Mouse (Mus musculus) kidney, adult 2 months (tissue): ENCODE results near the gene Zfp667. TPM values are rescaled to one million over a fixed set of nuclear protein-coding genes. Genes with fewer than 3 reads are reported as not detected.
"Not testable (repeated sequence)": the region's sequence is repeated elsewhere in the genome, so short reads cannot be mapped to it uniquely, and the experiment has no call there.

Experiments used
- DNase-seq: peaks from one replicate; pipeline ENCODE4 v3.0.0; 2021
- H3K27ac ChIP-seq: fragments of 200-500 bp; 2 replicates; pipeline ENCODE4 v1.5.1; 2012; ENCODE audit warnings: low read depth, low read length, control low read depth, inconsistent platforms; ENCODE audit not compliant: insufficient read depth
- H3K27me3 ChIP-seq: fragments of 200-500 bp; replicated peaks from 2 replicates; pipeline ENCODE4 v1.6.1; 2012; ENCODE audit warnings: mild to moderate bottlenecking, moderate library complexity, low read length, inconsistent platforms; ENCODE audit not compliant: control insufficient read depth, insufficient read depth
- H3K36me3 ChIP-seq: fragments of 200-500 bp; 2 replicates; pipeline ENCODE4 v1.6.1; 2012; ENCODE audit warnings: mild to moderate bottlenecking, moderate library complexity, low read length, inconsistent platforms; ENCODE audit not compliant: control insufficient read depth, insufficient read depth
- H3K4me1 ChIP-seq: fragments of 200-500 bp; 2 replicates; pipeline ENCODE4 v1.6.1; 2011; ENCODE audit warnings: low read length; ENCODE audit not compliant: control insufficient read depth, insufficient read depth
- H3K4me3 ChIP-seq: fragments of 200-500 bp; 2 replicates; pipeline ENCODE4 v1.5.1; 2011; ENCODE audit warnings: mild to moderate bottlenecking, low read depth, low read length, control low read depth; ENCODE audit not compliant: insufficient read depth
- CTCF ChIP-seq: fragments of 200-500 bp; conservative IDR thresholded peaks from 2 replicates; pipeline ENCODE4 v1.5.1; 2011; ENCODE audit warnings: low read depth, mild to moderate bottlenecking, control low read depth, low read length, moderate library complexity, mixed read lengths; ENCODE audit not compliant: insufficient read depth, insufficient read length
- POLR2A ChIP-seq: fragments of 200-500 bp; IDR thresholded peaks from one replicate; pipeline ENCODE4 v1.6.1; 2011; ENCODE audit warnings: low read depth, low read length, control low read depth
- WGBS: fragments of 180-500 bp; shearing (Covaris S2); methylation state at CpG from one replicate; pipeline ENCODE4 v1.1.7; 2018; 5-methylcytosine and 5-hydroxymethylcytosine counted together
- polyA plus RNA-seq: library from polyadenylated mRNA; depleted of rRNA; stranded (reverse); fragments of >200 nt; gene quantifications from 2 replicates; pipeline ENCODE4 v1.2.3, GENCODE M21; 2012

The Zfp667 gene
- polyA plus RNA-seq, 1 experiment, result 0.95 TPM

DNA sequence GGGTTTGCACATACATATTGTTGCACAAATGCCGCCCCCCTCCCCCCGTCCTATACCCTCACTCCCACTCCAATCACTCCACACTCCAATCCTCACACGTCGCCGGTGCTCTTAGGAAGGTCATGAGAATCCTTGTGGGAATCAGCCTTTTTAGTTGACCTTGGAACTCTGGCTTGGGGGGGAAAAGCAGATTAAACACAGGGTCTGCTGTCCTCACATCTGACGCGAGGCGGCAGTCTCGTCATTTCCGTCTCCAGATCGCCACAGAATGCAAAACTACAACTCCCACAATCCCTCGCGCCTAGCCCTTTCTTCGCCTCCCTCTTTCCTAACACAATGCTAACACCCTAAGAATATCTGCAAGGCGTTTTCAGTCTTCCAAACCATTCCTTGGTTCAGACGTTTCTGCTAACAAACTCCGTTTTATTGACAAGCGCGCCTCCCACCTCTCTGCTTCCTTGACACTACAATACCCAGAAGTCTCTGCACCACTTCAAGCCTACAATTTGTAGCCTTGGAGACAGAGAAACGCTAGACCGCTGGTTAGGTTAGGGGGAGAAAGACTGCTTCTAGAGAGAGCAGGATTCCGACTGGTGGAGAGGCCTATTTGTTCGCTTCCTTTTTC, 2.8 kb upstream of the Zfp667 start:
- DNase-seq, result peak; percentile 86
- Histone ChIP-seq H3K27me3 (no peaks in the 10 kb centered on the region), H3K36me3 (no peaks in the 10 kb centered on the region), H3K4me1 (no peaks in the 10 kb centered on the region), H3K27ac (peak overlapping the region; percentile 91), H3K4me3 (peak overlapping the region; percentile 72)
- 1% methylated on average over 23 of the region's 23 CpGs for WGBS
- TF ChIP-seq CTCF (peak; percentile 45), POLR2A (no peak)

DNA sequence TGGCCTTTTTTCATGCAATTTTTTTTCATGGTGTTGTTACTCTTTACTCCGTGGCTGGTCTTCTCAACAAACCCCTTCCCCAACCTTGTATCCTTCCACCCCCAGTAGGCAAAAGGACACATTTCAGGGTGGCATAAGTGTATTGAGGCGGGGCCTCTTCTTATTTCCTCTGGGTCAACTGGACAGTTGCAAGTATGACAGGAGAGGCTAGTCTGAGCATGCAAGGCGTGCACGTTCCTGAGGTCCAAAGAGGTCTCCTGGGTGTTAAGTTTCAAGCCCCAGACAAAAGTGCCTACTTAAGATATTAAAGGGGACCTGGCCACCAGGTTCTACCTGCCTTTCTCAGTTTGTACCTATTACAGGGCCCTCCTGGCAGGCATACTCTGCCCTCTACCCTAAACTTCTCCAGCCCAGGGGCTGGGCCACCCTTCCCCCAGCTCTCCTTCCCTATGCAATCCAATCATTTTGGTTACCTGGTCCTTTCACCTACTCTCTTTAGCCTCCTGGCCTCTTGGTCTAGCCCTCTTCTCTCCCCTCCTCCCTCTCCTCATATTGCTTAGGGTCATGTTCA, 1.9 kb upstream of the Zfp667 start:
- DNase-seq, result no peak
- TF ChIP-seq CTCF (no peak), POLR2A (no peak)
- Histone ChIP-seq H3K4me3 (no peak overlapping the region), H3K27me3 (no peaks in the 10 kb centered on the region), H3K27ac (no peak overlapping the region), H3K36me3 (no peaks in the 10 kb centered on the region), H3K4me1 (no peaks in the 10 kb centered on the region)
- 87% methylated on average over 4 of the region's 4 CpGs for WGBS

DNA sequence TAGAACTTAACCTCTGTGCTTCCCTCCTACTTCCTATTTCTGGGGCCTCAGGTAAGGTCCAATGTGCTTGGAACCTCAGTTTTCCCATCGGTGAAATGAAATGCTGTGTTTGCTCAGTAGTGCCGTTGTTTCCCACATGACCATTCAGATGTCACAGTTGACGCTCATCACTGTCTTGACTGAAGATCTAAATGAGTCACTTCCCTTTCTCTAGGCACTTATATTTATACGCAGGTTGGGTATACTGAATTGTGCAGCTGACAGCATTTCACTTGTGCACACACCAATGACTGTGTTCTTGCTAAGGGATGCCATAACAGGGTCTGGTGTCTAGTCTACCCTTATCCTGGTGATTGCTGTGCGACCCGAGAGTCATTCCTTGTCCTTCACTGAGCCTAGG, 1.0 kb upstream of the Zfp667 start:
- Histone ChIP-seq H3K27me3 (no peaks in the 10 kb centered on the region), H3K36me3 (no peaks in the 10 kb centered on the region), H3K4me1 (no peaks in the 10 kb centered on the region), H3K4me3 (no peak overlapping the region), H3K27ac (no peak overlapping the region)
- DNase-seq, result no peak
- WGBS, result 93% methylated on average over 6 of the region's 6 CpGs
- no peak for TF ChIP-seq POLR2A
- TF ChIP-seq CTCF, result no peak

DNA sequence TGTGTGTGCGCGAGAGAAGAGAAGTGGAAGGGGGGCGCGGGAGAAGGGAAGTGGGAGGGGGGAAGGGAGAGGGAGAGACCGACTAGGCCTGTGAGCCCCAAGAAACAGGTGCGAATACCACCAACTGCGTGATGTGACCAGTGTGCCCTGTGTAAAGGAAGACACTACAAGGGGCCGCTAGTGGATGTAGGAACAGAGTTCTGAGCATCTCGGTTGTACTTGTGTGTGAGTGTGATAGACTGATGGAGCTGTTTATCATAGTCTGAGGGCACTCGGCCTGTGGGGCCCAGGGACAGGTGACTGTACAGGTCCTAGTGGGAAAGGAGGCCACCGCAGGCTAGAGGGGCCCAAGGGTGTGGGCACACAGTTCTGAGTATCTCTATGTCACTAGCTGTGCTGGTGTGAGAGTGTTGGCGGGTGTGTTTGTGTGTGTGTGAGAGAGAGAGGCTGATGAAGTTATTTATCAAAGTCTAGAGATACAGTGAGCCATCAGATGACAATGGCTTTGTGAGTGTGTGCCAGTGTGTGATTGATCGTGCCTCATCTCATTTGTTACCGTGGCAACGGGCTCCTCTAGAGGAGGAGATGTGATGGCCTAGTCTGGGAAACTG, 647 bp downstream of the Zfp667 start:
- Histone ChIP-seq H3K36me3 (no peaks in the 10 kb centered on the region), H3K4me1 (no peaks in the 10 kb centered on the region), H3K4me3 (peak overlapping the region; percentile 52), H3K27me3 (no peaks in the 10 kb centered on the region), H3K27ac (no peak overlapping the region)
- 29% methylated on average over 15 of the region's 15 CpGs for WGBS
- no peak for DNase-seq
- TF ChIP-seq POLR2A (no peak), CTCF (no peak)

DNA sequence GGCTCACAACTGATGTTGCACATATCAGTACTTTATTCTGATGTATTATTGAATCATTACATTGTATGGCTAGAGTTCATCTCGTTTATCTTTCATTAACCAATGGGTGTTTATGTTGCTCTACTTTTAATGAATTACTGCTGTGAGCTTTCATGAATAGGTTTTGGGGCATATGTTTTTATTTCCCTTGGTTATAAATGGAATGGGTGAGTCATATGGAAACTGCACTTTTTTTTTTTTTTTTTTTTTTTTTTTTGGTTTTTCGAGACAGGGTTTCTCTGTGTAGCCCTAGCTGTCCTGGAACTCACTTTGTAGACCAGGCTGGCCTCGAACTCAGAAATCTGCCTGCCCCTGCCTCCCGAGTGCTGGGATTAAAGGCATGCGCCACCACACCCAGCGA, 4.7 kb downstream of the Zfp667 start:
- not testable (repeated sequence) for H3K4me3 ChIP-seq, H3K27me3 ChIP-seq, H3K4me1 ChIP-seq, H3K27ac ChIP-seq, H3K36me3 ChIP-seq, DNase-seq
- WGBS, result 83% methylated on average over 6 of the region's 6 CpGs

DNA sequence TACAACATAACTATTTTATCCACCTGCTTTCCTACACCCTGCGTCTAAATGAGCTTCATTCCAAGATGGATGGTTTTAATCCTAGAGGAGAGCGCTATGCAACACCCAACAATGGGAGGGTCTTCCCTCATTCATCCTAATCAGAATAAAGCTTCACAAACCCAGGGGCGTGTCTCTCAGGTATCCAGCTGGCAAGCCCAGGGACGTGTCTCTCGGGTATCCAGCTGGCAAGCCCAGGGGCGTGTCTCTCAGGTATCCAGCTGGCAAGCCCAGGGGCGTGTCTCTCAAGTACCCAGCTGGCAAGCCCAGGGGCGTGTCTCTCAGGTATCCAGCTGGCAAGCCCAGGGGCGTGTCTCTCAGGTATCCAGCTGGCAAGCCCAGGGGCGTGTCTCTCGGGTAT, 14.4 kb downstream of the Zfp667 start:
- not testable (repeated sequence) for H3K27me3 ChIP-seq, H3K4me3 ChIP-seq, H3K4me1 ChIP-seq, DNase-seq, H3K27ac ChIP-seq
- peaks cover 10% of the 10 kb centered on the region for H3K36me3 ChIP-seq
- WGBS, result 89% methylated on average over 11 of the region's 11 CpGs

DNA sequence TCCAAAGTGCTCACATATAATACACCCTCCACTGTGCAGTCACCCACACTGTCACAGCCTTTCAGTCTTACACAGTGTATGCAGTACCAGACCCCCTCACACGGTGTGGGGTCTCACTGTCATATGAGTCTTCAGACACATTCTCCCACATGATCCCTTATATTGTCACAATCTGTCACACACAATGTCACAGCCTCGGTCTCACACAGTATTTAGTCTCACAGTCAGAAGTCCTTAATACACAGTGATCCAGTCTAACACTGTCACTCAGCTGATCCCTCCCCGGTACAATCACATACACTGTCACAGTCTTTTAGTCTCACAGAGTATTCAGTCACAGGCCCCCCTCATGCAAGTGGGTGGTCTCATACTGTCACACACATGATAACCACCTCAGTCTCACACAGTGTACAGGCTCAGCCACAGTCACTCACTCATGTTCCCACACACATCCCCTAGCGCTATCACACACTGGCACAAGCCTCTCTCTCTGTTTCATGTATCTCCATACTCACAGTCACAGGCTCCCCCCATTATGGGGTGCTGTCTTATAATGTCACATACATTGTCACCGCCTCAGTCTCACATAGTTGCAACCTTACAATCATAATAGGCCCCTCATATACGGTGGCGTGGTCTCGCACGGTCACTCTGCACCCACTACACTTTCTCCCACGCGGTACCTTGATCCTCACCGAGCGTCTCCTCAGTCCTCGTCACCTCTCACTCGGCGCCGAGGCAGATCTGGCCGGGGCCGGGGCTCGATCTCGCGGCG, 44.3 kb downstream of the Zfp667 start:
- no peaks in the 10 kb centered on the region for H3K4me1 ChIP-seq
- DNase-seq, result no peak
- WGBS, result 16% methylated on average over 23 of the region's 23 CpGs
- H3K36me3 ChIP-seq, result no peaks in the 10 kb centered on the region
- TF ChIP-seq CTCF (no peak), POLR2A (no peak)
- no peak overlapping the region for H3K27ac ChIP-seq
- no peaks in the 10 kb centered on the region for H3K27me3 ChIP-seq
- H3K4me3 ChIP-seq, result peak overlapping the region; percentile 66
